Mouse (Mus musculus): ENCODE results near the gene Gadd45gip1.

- TF ChIP-seq CTCF (IDR thresholded peaks at IDR 0.05; ENCODE audit: low read depth, low read length) = no peak
- no peak for TF ChIP-seq POLR2A (IDR thresholded peaks at IDR 0.05; ENCODE audit: insufficient read depth, low read length)
These were observed 40.8 kb upstream of the Gadd45gip1 start for GRCm38 (mm10) chr8:84790537-84790936.

Data from ES-Bruce4 (cell line).